Mouse (Mus musculus) limb, embryonic 13.5 days (tissue): ENCODE results near the gene Grn. TPM values are rescaled to one million over a fixed set of nuclear protein-coding genes. Genes with fewer than 3 reads are reported as not detected.

Experiments
- ATAC-seq: fragments of 200-750 bp; cut with Nextera tagmentation; 2 replicates; pipeline ENCODE4 v1.8.0; 2017; ENCODE audit warnings: low read depth, moderate number of reproducible peaks, moderate TSS enrichment; ENCODE audit not compliant: low FRiP score
- H3K27ac ChIP-seq: fragments of 300-500 bp; sonication (generic); 2 replicates; pipeline ENCODE4 v1.5.1; 2015; ENCODE audit warnings: inconsistent platforms, mild to moderate bottlenecking, moderate library complexity
- H3K27me3 ChIP-seq: fragments of 300-500 bp; sonication (generic); 2 replicates; pipeline ENCODE4 v1.6.1; 2015; ENCODE audit warnings: mild to moderate bottlenecking, inconsistent platforms
- H3K36me3 ChIP-seq: fragments of 300-500 bp; sonication (generic); 2 replicates; pipeline ENCODE4 v1.6.1; 2015; ENCODE audit warnings: inconsistent platforms, mild to moderate bottlenecking, moderate library complexity
- H3K4me1 ChIP-seq: fragments of 300-500 bp; sonication (generic); 2 replicates; pipeline ENCODE4 v1.6.1; 2015; ENCODE audit warnings: inconsistent platforms
- H3K4me2 ChIP-seq: fragments of 300-500 bp; sonication (generic); replicated peaks from 2 replicates; pipeline ENCODE4 v1.6.1; 2015; ENCODE audit warnings: inconsistent platforms, mild to moderate bottlenecking, moderate library complexity
- H3K4me3 ChIP-seq: fragments of 300-500 bp; sonication (generic); 2 replicates; pipeline ENCODE4 v1.5.1; 2015; ENCODE audit warnings: moderate library complexity, mild to moderate bottlenecking, inconsistent platforms
- H3K9ac ChIP-seq: fragments of 300-500 bp; sonication (generic); 2 replicates; pipeline ENCODE4 v1.6.1; 2015; ENCODE audit warnings: mild to moderate bottlenecking, inconsistent platforms
- H3K9me3 ChIP-seq: fragments of 300-500 bp; sonication (generic); 2 replicates; pipeline ENCODE4 v1.6.1; 2016; ENCODE audit warnings: inconsistent platforms
- WGBS: fragments of 180-500 bp; shearing (Covaris S2); methylation state at CpG from one replicate; pipeline ENCODE4 v1.1.7; 2015; 5-methylcytosine and 5-hydroxymethylcytosine counted together
- polyA plus RNA-seq: library from polyadenylated mRNA; unstranded; fragments of >200 nt; fragmentation: Nextera tagmentation; extraction: Ambion mirVana; gene quantifications from 2 replicates; pipeline ENCODE4 v1.2.1, GENCODE M21; 2015

Grn gene
- polyA plus RNA-seq, 1 experiment from 2014 or later, result 149 TPM

DNA sequence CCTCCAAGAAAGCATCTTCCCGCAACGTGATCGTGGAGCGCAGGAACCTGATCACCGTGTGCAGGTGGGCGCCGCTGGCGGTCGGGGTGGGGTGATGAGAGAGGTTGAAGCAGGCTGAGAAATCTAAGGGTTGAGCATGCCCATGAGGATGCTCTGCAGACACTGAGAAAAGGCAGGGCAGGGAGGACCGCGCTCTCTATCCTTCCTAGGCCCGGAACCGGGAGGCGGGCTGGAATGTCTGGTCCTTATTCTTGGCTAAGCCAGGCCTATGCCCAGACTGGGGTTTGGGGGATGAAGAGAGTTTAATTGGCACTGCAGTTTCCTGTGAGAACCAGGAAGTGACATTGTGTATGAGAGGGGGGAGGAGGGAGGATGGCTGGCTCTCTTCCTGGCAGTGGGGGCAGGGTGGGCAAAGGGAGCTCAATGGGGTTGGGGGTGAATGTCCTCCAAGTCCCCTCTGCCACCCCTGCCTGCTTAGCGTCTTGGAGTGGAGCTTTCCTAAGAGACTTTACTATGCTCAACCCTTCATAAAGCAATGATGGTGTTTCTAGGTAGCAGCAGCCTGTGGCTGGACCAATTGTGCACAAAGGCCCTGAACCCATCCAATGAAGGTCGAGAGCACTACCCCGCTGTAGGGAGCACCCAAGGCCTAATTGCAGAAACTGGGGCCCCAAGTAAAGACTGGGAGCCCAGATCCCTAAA is 36.2 kb upstream of the Grn start:
- H3K27ac ChIP-seq, result no peak overlapping the region
- H3K9me3 ChIP-seq, result no peaks in the 10 kb centered on the region
- peak overlapping the region; percentile 44 for H3K4me3 ChIP-seq
- 9% methylated on average over 17 of the region's 17 CpGs for WGBS
- peak overlapping the region; percentile 59 for H3K9ac ChIP-seq
- peaks cover 17% of the 10 kb centered on the region for H3K4me1 ChIP-seq
- H3K36me3 ChIP-seq, result no peaks in the 10 kb centered on the region
- 0 out of 2 replicates have a peak, but pooled peaks have one; percentile 24 for ATAC-seq
- H3K27me3 ChIP-seq, result peaks cover 56% of the 10 kb centered on the region
- H3K4me2 ChIP-seq, result peak overlapping the region; percentile 91

DNA sequence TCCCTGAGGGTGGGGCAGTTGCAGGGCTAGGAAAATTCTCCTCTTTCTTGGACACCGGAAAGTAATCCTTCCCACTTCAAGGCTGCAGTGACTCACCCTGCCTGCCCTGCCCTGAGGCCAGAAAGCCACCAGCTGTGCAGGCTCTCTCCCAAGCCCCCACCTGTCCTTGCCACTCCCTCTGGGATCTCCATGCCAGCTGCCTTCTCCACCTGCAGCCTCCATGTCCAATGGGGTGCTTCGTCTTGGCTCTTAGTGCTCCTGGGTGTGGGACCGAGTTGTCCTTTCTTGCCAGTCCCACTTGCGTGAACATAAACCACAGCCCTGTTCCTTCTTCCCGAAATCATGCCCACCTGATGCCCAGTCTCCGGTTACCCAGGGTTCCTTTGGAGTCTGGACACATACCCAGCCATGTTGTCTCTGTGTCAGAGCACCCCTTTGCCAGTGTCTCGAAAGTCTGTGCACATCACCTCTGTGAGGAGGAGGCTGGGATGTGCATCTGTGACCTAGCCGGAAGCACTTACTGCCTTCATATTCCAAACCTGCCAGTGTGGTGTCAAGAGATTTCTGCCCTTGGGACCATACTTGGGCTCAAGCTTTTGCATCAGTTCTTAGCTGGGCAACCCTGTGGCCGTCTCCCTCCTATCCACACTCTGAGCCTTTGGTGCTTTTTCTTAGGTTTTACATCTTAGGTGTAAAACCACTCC is 35.5 kb upstream of the Grn start:
- Histone ChIP-seq H3K4me3 (no peak overlapping the region), H3K27ac (no peak overlapping the region), H3K9me3 (no peaks in the 10 kb centered on the region), H3K27me3 (peaks cover 63% of the 10 kb centered on the region), H3K4me1 (peaks cover 20% of the 10 kb centered on the region), H3K4me2 (no peak overlapping the region; the same call in 1 of the 2 replicates), H3K36me3 (no peaks in the 10 kb centered on the region), H3K9ac (no peak overlapping the region)
- WGBS, result 80% methylated on average over 9 of the region's 9 CpGs
- no peak for ATAC-seq

DNA sequence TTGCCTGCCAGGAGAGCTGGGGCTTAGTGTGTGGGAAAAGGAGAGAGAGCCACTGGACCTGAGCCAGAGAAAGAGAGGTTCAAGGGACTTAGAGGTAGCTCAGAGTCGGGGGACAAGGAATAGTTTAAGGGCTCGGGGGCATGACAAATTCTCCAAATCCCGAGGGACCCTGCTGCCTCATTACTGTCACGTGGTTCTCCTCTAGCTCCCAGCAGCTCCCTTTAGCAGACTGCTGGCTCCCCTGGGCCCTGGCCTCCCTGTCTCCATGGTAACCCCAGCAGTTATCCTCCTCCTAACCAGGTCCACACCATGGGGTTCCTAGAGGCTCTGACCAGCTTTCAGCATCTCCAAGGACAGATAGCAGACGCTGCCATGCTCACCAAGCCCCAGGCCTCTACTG is 34.9 kb upstream of the Grn start:
- Histone ChIP-seq H3K4me3 (no peak overlapping the region), H3K9me3 (no peaks in the 10 kb centered on the region), H3K36me3 (no peaks in the 10 kb centered on the region), H3K27ac (no peak overlapping the region), H3K9ac (no peak overlapping the region), H3K27me3 (peaks cover 70% of the 10 kb centered on the region), H3K4me2 (no peak overlapping the region), H3K4me1 (peaks cover 26% of the 10 kb centered on the region)
- ATAC-seq, result no peak
- WGBS, result 6% methylated on average over 5 of the region's 5 CpGs

DNA sequence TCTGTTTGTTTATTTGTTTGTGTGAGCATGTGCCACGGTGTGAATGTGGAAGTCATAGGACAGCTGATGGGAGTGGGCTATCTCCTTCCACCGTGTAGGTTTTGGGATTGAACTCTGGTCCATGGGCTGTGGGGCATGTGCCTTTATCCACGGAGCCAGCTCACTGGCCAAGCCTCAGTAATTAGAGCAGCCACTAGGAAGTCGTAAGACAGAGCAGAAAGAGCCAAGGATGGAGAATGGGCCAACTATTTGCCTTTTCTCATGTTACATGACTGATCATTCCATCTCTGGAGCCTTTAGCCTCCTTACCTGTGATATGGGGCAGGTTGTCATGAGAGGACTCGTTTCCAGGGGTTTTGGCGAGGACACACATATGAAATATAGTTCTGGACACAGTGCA is 33.9 kb upstream of the Grn start:
- no peak overlapping the region for H3K27ac ChIP-seq
- H3K4me1 ChIP-seq, result peaks cover 26% of the 10 kb centered on the region
- whole genome bisulfite sequencing, result 56% methylated on average over 6 of the region's 6 CpGs
- H3K9me3 ChIP-seq, result no peaks in the 10 kb centered on the region
- H3K27me3 ChIP-seq, result peaks cover 80% of the 10 kb centered on the region
- H3K9ac ChIP-seq, result no peak overlapping the region
- no peak overlapping the region for H3K4me3 ChIP-seq
- H3K4me2 ChIP-seq, result no peak overlapping the region
- ATAC-seq, result no peak
- H3K36me3 ChIP-seq, result no peaks in the 10 kb centered on the region

DNA sequence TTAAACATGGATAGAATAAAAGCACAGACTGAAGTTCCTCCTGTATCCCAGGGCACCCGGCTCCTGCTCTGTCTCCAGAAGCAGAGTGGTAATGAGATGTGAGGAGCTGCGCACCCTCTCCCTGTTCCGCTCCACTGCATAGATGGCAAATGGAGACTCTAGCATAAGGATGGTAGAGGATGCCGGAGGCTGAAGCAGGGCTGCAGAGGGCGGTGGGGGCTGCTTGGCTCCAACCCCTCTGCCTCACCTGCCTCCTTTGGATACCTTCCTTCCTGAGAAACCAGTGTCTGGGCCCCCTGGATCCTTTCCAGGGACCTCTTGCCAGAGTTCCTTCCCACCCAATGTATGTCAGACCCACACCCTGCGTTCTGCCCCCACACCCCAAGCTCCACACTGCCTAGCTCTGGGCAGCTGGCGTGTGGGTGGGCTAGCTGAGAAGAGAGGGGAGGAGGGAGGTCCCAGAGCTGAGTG is 33.4 kb upstream of the Grn start:
- no peak overlapping the region for H3K4me3 ChIP-seq
- no peak overlapping the region for H3K9ac ChIP-seq
- 0 out of 2 replicates have a peak, but pooled peaks cover under 1% of the 10 kb centered on the region for H3K36me3 ChIP-seq
- H3K9me3 ChIP-seq, result no peaks in the 10 kb centered on the region
- H3K4me2 ChIP-seq, result no peak overlapping the region
- peaks cover 26% of the 10 kb centered on the region for H3K4me1 ChIP-seq
- no peak for ATAC-seq
- no peak overlapping the region for H3K27ac ChIP-seq
- H3K27me3 ChIP-seq, result peaks cover 85% of the 10 kb centered on the region
- WGBS, result 78% methylated on average over 7 of the region's 7 CpGs

DNA sequence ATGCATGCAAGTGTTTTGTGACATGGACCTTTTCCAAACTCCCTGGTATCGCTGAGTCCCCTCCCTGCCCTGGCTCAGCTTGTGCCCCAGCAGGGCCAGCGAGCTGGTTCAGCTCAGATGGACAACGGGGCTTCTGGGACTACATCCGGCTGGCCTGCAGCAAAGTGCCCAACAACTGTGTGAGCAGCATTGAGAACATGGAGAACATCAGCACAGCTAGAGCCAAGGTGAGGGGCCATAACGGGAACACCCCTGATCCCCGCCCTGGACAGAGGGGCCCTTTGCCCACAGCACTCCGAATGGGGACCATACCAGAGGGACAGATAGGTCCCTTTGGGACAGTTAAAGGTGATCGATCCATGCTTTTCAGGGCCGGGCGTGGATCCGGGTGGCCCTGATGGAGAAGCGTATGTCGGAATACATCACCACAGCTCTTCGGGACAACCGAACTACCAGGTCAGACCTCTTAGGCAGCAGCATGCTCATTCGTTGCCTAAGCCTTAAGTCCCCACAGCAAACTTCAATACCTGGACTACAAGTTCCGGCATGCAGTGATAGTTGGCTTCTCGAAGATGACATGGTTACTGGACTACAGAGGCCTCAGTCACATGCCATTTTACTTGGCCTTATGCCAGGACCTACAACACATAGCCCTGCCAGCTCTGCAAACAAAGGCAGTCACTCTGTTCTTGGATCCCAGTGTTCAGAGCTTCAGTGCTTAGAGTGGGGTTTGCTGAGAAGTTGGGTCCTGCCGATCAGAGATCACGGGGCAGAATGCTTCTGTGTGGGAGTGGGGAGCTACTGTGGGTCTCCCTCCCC is 31.9 kb upstream of the Grn start:
- H3K9ac ChIP-seq, result no peak overlapping the region
- H3K9me3 ChIP-seq, result no peaks in the 10 kb centered on the region
- peaks cover 15% of the 10 kb centered on the region for H3K36me3 ChIP-seq
- WGBS, result 75% methylated on average over 20 of the region's 20 CpGs
- H3K4me1 ChIP-seq, result peaks cover 19% of the 10 kb centered on the region
- no peak overlapping the region for H3K27ac ChIP-seq
- no peak overlapping the region for H3K4me2 ChIP-seq
- peaks cover 91% of the 10 kb centered on the region for H3K27me3 ChIP-seq
- H3K4me3 ChIP-seq, result no peak overlapping the region
- ATAC-seq, result no peak

DNA sequence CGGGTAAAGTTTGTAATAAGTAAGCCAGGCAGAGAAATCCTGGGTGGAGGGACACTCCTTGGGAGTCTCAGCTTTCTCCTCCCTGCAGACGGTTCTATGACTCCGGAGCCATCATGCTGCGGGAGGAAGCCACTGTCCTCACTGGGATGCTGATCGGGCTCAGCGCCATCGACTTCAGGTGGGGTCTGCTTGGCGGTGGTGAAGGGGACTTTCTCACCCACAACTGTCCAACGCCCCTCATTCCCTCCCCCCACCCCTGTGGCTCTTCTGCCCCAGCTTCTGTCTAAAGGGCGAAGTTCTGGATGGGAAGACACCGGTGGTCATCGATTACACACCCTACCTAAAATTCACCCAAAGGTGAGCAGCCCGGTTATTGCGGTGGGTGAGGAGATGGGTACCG is 31.0 kb upstream of the Grn start:
- Histone ChIP-seq H3K27ac (no peak overlapping the region), H3K4me3 (peak overlapping the region; percentile 38), H3K4me1 (peaks cover 11% of the 10 kb centered on the region), H3K4me2 (peak overlapping the region; percentile 66), H3K9ac (no peak overlapping the region), H3K9me3 (no peaks in the 10 kb centered on the region), H3K36me3 (peaks cover 24% of the 10 kb centered on the region), H3K27me3 (peaks cover 89% of the 10 kb centered on the region)
- ATAC-seq, result no peak
- 15% methylated on average over 15 of the region's 15 CpGs for WGBS

DNA sequence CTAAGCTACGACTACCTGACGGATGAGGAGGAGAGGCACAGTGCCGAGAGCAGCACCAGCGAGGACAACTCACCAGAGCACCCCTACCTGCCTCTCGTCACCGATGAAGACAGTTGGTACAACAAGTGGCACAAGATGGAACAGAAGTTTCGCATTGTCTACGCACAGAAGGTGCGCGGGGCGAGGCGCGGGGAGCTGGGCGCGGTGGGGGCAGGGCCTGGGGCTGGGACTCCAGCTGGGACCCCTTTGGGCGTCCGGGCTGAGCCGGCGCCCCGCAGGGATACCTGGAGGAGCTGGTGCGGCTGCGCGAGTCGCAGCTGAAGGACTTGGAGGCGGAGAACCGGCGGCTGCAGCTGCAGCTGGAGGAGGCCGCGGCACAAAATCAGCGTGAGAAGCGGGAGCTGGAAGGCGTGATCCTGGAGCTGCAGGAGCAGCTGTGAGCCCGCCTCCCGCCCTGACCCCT is 30.5 kb upstream of the Grn start:
- Histone ChIP-seq H3K4me2 (peak overlapping the region; percentile 66), H3K27me3 (peaks cover 84% of the 10 kb centered on the region), H3K9ac (peak overlapping the region; percentile 57), H3K4me3 (peak overlapping the region; percentile 38), H3K9me3 (no peaks in the 10 kb centered on the region), H3K27ac (no peak overlapping the region), H3K4me1 (peaks cover 10% of the 10 kb centered on the region), H3K36me3 (peaks cover 30% of the 10 kb centered on the region)
- no peak for ATAC-seq
- 2% methylated on average over 34 of the region's 34 CpGs for WGBS

DNA sequence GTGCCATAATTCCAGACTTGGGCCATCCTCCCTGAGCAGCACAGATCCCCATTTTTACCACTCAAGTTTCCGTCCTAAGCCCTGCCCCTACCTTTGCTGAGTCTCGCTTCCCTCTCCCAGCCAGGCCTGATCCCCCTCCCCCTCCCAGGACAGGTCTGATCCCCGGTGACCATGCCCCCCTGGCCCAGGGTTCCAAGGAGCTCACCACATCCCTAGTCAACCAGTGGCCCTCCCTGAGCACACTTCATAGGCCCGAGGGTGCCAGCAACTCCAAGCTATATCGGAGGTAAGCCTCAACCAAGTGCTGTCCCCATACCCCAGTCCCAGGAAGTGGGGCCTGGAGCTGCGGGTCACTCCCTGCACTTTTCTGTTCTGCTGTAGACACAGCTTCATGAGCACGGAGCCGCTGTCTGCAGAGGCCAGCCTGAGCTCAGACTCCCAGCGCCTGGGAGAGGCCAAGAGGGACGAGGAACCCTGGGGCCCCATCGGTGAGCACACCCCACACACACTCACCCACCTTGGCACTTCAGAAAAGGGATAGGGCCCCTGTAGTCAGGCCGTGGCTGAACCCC is 29.5 kb upstream of the Grn start:
- peaks cover 17% of the 10 kb centered on the region for H3K4me1 ChIP-seq
- peaks cover 33% of the 10 kb centered on the region for H3K36me3 ChIP-seq
- peaks cover 74% of the 10 kb centered on the region for H3K27me3 ChIP-seq
- no peak for ATAC-seq
- no peak overlapping the region for H3K9ac ChIP-seq
- H3K4me2 ChIP-seq, result no peak overlapping the region
- no peaks in the 10 kb centered on the region for H3K9me3 ChIP-seq
- no peak overlapping the region for H3K4me3 ChIP-seq
- 22% methylated on average over 12 of the region's 12 CpGs for WGBS
- no peak overlapping the region for H3K27ac ChIP-seq

DNA sequence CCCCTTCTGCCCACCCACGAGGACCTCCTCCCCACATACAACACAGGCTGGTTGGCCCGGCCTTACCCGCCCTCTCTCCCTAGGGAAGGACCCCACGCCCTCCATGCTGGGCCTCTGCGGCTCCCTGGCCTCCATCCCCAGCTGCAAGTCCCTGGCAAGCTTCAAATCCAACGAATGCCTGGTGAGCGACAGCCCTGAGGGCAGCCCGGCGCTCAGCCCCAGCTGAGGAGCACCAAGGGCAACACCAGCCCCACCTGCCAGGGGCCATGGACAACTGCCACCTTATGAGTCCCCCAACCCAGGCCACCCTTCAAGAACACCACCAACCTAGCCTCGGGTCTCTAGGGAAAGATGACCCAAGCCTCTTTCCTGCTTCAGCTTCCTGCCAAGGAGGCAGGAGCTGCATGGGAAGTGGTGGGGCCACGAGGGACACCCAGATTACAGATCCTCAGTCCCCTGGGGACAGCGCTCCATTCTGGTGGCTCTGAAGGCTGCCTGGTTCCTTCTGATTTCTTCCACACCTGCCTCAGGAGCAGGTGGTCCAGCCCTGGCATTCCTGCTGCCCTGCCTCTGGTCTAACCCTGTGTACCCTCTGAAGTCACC is 28.1 kb upstream of the Grn start:
- no peak for ATAC-seq
- H3K27me3 ChIP-seq, result peaks cover 60% of the 10 kb centered on the region

DNA sequence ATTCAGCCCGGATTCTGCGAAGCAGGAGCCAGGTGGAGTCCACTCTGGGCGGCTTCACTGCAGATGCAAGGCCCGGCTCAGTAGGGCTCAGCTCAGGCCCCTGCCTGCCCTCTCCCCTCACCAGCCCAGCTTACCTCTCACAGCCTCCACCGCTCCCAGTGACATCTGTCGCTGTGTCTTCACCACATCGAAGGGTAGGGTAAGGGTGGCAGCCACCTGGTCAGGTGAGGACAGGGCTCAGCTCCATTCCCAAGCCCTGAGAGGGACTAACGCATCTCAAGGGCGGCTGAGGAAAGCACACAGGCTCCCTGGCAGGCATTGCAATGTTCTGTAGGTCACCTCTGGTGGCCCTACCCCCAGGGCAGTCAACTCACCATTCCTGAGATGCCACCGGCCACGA is 26.5 kb upstream of the Grn start:
- no peaks in the 10 kb centered on the region for H3K9me3 ChIP-seq
- WGBS, result 93% methylated on average over 11 of the region's 11 CpGs
- peaks cover 33% of the 10 kb centered on the region for H3K36me3 ChIP-seq
- H3K4me1 ChIP-seq, result peaks cover 29% of the 10 kb centered on the region
- no peak for ATAC-seq
- H3K4me2 ChIP-seq, result no peak overlapping the region
- no peak overlapping the region for H3K27ac ChIP-seq
- H3K4me3 ChIP-seq, result no peak overlapping the region
- H3K9ac ChIP-seq, result no peak overlapping the region
- H3K27me3 ChIP-seq, result peaks cover 44% of the 10 kb centered on the region

More for the DNA sequence above, 28.1 kb upstream of the Grn start:
- no peaks in the 10 kb centered on the region for H3K9me3 ChIP-seq
- no peak overlapping the region for H3K27ac ChIP-seq
- H3K9ac ChIP-seq, result no peak overlapping the region
- no peak overlapping the region for H3K4me2 ChIP-seq
- no peak overlapping the region for H3K4me3 ChIP-seq
- WGBS, result 60% methylated on average over 12 of the region's 12 CpGs
- H3K36me3 ChIP-seq, result peaks cover 33% of the 10 kb centered on the region
- peaks cover 29% of the 10 kb centered on the region for H3K4me1 ChIP-seq
